Mouse (Mus musculus): Measurements from ENCODE around the gene Ak4. TPM values are rescaled to one million over a fixed set of nuclear protein-coding genes. Genes with fewer than 3 reads are reported as not detected.

Gene Ak4
- polyA plus RNA-seq, 1 experiment, result 1.5 TPM

GRCm38 (mm10) chr4:101511768-101512521 is 92.9 kb downstream of the Ak4 start:
- Histone ChIP-seq H3K36me3 (ENCODE audit: control insufficient read depth, insufficient read depth, low read length) (no peaks in the 10 kb centered on the region), H3K4me3 (ENCODE audit: control insufficient read depth, insufficient read depth, low read length) (no peak overlapping the region), H3K27ac (ENCODE audit: control insufficient read depth, insufficient read depth, low read length) (no peak overlapping the region), H3K27me3 (ENCODE audit: control insufficient read depth, insufficient read depth, low read length) (no peaks in the 10 kb centered on the region), H3K4me1 (replicated peaks; ENCODE audit: control insufficient read depth, insufficient read depth, low read length) (peaks cover 18% of the 10 kb centered on the region)
- TF ChIP-seq POLR2A (IDR thresholded peaks at IDR 0.05; ENCODE audit: control insufficient read depth, extremely low read depth, insufficient read depth, low read length, poor library complexity), result no peak
- peak; percentile 21 for DNase-seq
- 18% methylated on average over 5 of the region's 5 CpGs for WGBS

GRCm38 (mm10) chr4:101513251-101513650 is 94.2 kb downstream of the Ak4 start:
- Histone ChIP-seq H3K36me3 (ENCODE audit: control insufficient read depth, insufficient read depth, low read length) (no peaks in the 10 kb centered on the region), H3K27ac (ENCODE audit: control insufficient read depth, insufficient read depth, low read length) (no peak overlapping the region), H3K4me1 (replicated peaks; ENCODE audit: control insufficient read depth, insufficient read depth, low read length) (peaks cover 13% of the 10 kb centered on the region; the same call in 1 of the 2 replicates), H3K4me3 (ENCODE audit: control insufficient read depth, insufficient read depth, low read length) (no peak overlapping the region), H3K27me3 (ENCODE audit: control insufficient read depth, insufficient read depth, low read length) (no peaks in the 10 kb centered on the region)
- 96% methylated on average over 3 of the region's 3 CpGs for WGBS
- DNase-seq, result no peak
- TF ChIP-seq POLR2A (IDR thresholded peaks at IDR 0.05; ENCODE audit: control insufficient read depth, extremely low read depth, insufficient read depth, low read length, poor library complexity) (no peak), CTCF (IDR thresholded peaks at IDR 0.05; ENCODE audit: borderline replicate concordance, control insufficient read depth, extremely low read depth, insufficient read depth, low read length, poor library complexity) (no peak)

GRCm38 (mm10) chr4:101515853-101516252 is 96.8 kb downstream of the Ak4 start:
- Histone ChIP-seq H3K36me3 (ENCODE audit: control insufficient read depth, insufficient read depth, low read length) (no peaks in the 10 kb centered on the region), H3K4me3 (ENCODE audit: control insufficient read depth, insufficient read depth, low read length) (no peak overlapping the region), H3K27me3 (ENCODE audit: control insufficient read depth, insufficient read depth, low read length) (no peaks in the 10 kb centered on the region), H3K27ac (ENCODE audit: control insufficient read depth, insufficient read depth, low read length) (no peak overlapping the region), H3K4me1 (replicated peaks; ENCODE audit: control insufficient read depth, insufficient read depth, low read length) (peaks cover 6% of the 10 kb centered on the region; the same call in 1 of the 2 replicates)
- no peak for TF ChIP-seq POLR2A (IDR thresholded peaks at IDR 0.05; ENCODE audit: control insufficient read depth, extremely low read depth, insufficient read depth, low read length, poor library complexity)
- no peak for TF ChIP-seq CTCF (IDR thresholded peaks at IDR 0.05; ENCODE audit: borderline replicate concordance, control insufficient read depth, extremely low read depth, insufficient read depth, low read length, poor library complexity)
- 92% methylated on average over 14 of the region's 14 CpGs for WGBS
- no peak for DNase-seq

Other genes with a start within 250 kb of the Ak4 start
- 97.7 and 109 TPM in 2 replicates for gene Jak1, start 154.0 kb upstream of the Ak4 start, polyA plus RNA-seq (2012; rRNA removed)
- gene Dnajc6, start 77.4 kb downstream of the Ak4 start, polyA plus RNA-seq (2012; rRNA removed), result 29.6 and 31.9 TPM in 2 replicates
- gene Leprot, start 228.4 kb downstream of the Ak4 start, polyA plus RNA-seq (2012; rRNA removed), result 35.5 and 43.1 TPM in 2 replicates

All from thymus, adult 2 months (tissue).